In the genomic region with DNA sequence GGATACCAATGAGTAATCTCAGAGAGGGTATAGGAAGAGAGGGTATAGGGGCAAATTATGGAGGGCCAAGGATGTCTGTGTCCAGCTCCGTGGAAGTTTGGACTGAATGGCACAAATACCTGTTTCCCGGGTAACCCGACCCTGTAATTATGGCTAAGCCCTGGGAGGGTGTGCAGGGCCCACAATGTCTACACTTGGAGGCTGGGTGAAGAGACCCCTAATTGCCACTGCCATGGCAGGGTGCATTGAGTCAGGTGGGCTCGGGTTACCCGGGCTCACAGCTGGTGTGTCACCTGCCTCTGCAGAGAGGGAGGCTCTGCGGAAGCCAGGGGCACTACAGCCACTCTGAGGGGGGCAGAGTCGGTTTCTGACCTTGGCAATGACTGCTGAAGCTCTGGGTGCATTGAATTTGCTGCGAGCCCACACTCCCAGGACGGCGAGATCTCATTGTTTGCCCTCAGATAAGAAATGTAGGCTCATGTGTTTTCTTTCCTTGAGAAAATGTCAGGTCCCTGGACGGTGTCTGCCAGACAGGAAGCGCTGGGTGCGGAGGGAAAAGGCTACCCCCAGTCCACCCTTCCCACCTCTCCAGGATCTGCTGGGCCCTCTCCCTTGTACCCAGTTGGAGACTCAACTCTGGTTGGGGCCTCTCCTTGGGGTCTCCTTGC, we compare ENCODE assay signal across 14 mouse cellular contexts.
A peak's percentile ranks its signal among the peaks of the same experiment; 100 is the strongest.
DNase-seq lines count a peak whose midpoint lies in the region; ATAC-seq and TF ChIP-seq lines count a peak whose summit lies in the region.
"Had no signal": no experiment of that assay in that cellular context is flagged by ENCODE, and none has a peak within 500 bp of the region (broad histone marks: within the 10 kb centered on the region; RNA-seq: fewer than 3 reads in every experiment).

No protein-coding gene starts in this region.

- 0 out of 2 replicates have a peak overlapping the region, but pooled peaks have one; percentile 11 for H3K27ac ChIP-seq in heart, embryonic 12.5 days (ENCODE audit: poor library complexity, severe bottlenecking)
- H3K27ac ChIP-seq in heart, embryonic 11.5 days (ENCODE audit: low read depth, low read length) = no peak overlapping the region
- no peak overlapping the region for H3K27ac ChIP-seq in lung, postnatal 0 days (ENCODE audit: low read length)
- peak overlapping the region; percentile 44 for H3K27ac ChIP-seq in intestine, embryonic 16.5 days (ENCODE audit: low read length)
- H3K27ac ChIP-seq in liver, embryonic 12.5 days = no peak overlapping the region
- H3K27ac ChIP-seq: forebrain, embryonic 12.5 days; hindbrain, postnatal 0 days; neural tube, embryonic 13.5 days had no signal

- TF ChIP-seq EP300 in lung, postnatal 0 days (IDR thresholded peaks at IDR 0.05) = no peak

- H3K36me3 ChIP-seq in heart, embryonic 12.5 days = no peaks in the 10 kb centered on the region
- H3K36me3 ChIP-seq in heart, embryonic 11.5 days (ENCODE audit: control insufficient read depth, insufficient read depth, low read length) = no peaks in the 10 kb centered on the region
- H3K36me3 ChIP-seq in lung, postnatal 0 days (ENCODE audit: insufficient read depth, low read length) = no peaks in the 10 kb centered on the region
- H3K36me3 ChIP-seq in intestine, embryonic 16.5 days (ENCODE audit: control insufficient read depth, insufficient read depth, low read length) = no peaks in the 10 kb centered on the region
- no peaks in the 10 kb centered on the region for H3K36me3 ChIP-seq in liver, embryonic 12.5 days
- H3K36me3 ChIP-seq: forebrain, embryonic 12.5 days; neural tube, embryonic 13.5 days had no signal

- H3K27me3 ChIP-seq in heart, embryonic 12.5 days (replicated peaks) = no peaks in the 10 kb centered on the region
- no peaks in the 10 kb centered on the region for H3K27me3 ChIP-seq in heart, embryonic 11.5 days (ENCODE audit: control insufficient read depth, insufficient read depth, low read length)
- no peaks in the 10 kb centered on the region for H3K27me3 ChIP-seq in lung, postnatal 0 days (replicated peaks; ENCODE audit: insufficient read depth, low read length)
- H3K27me3 ChIP-seq in intestine, embryonic 16.5 days (replicated peaks; ENCODE audit: control insufficient read depth, insufficient read depth, low read length) = no peaks in the 10 kb centered on the region
- no peaks in the 10 kb centered on the region for H3K27me3 ChIP-seq in liver, embryonic 12.5 days (replicated peaks)

- H3K4me1 ChIP-seq in heart, embryonic 12.5 days (replicated peaks) = peaks cover 55% of the 10 kb centered on the region
- H3K4me1 ChIP-seq in heart, embryonic 11.5 days (ENCODE audit: control insufficient read depth, insufficient read depth, low read length) = peaks cover 24% of the 10 kb centered on the region
- no peaks in the 10 kb centered on the region for H3K4me1 ChIP-seq in lung, postnatal 0 days (ENCODE audit: insufficient read depth, low read depth, low read length)
- H3K4me1 ChIP-seq in lung, adult 2 months (ENCODE audit: control insufficient read depth, insufficient read depth, low read length) = no peaks in the 10 kb centered on the region; the same call in 1 of the 2 replicates
- peaks cover 7% of the 10 kb centered on the region for H3K4me1 ChIP-seq in intestine, embryonic 16.5 days (ENCODE audit: control insufficient read depth, insufficient read depth, low read length)
- peaks cover 14% of the 10 kb centered on the region; the same call in 1 of the 2 replicates for H3K4me1 ChIP-seq in liver, embryonic 12.5 days

- no peak for TF ChIP-seq POLR2A in lung, adult 2 months (IDR thresholded peaks at IDR 0.05; ENCODE audit: borderline replicate concordance, extremely low read depth, low read depth, low read length)

- 56% methylated on average over 13 of the region's 13 CpGs for WGBS in heart, embryonic 12.5 days
- 51% methylated on average over 13 of the region's 13 CpGs for WGBS in heart, embryonic 11.5 days (ENCODE audit: insufficient replicate concordance)
- WGBS in lung, postnatal 0 days = 41% methylated on average over 12 of the region's 13 CpGs
- 44% methylated on average over 13 of the region's 13 CpGs for WGBS in lung, adult 2 months
- WGBS in intestine, embryonic 16.5 days = 43% methylated on average over 13 of the region's 13 CpGs
- WGBS in liver, embryonic 12.5 days (ENCODE audit: insufficient replicate concordance) = 67% methylated on average over 13 of the region's 13 CpGs

- TF ChIP-seq CTCF in lung, postnatal 0 days (IDR thresholded peaks at IDR 0.05) = no peak
- TF ChIP-seq CTCF in lung, adult 2 months (IDR thresholded peaks at IDR 0.05; ENCODE audit: insufficient read depth, low read length) = no peak

- ATAC-seq in heart, embryonic 12.5 days (ENCODE audit: insufficient number of reproducible peaks, low FRiP score) = peak; percentile 45; the same call in 1 of the 2 replicates
- no peak for ATAC-seq in heart, embryonic 11.5 days (replicated peaks; ENCODE audit: insufficient number of reproducible peaks, low FRiP score, low TSS enrichment)
- peak; percentile 26; the same call in 1 of the 2 replicates for ATAC-seq in lung, postnatal 0 days
- peak; percentile 49 for ATAC-seq in intestine, embryonic 16.5 days
- ATAC-seq in liver, embryonic 12.5 days = no peak
- ATAC-seq: hindbrain, postnatal 0 days had no signal

- no peak overlapping the region for H3K4me3 ChIP-seq in heart, embryonic 12.5 days
- no peak overlapping the region for H3K4me3 ChIP-seq in heart, embryonic 11.5 days (ENCODE audit: low read depth, low read length)
- H3K4me3 ChIP-seq in lung, postnatal 0 days (ENCODE audit: low read depth, low read length) = no peak overlapping the region
- no peak overlapping the region for H3K4me3 ChIP-seq in lung, adult 2 months (replicated peaks; ENCODE audit: extremely low read depth, low read depth, low read length)
- no peak overlapping the region for H3K4me3 ChIP-seq in intestine, embryonic 16.5 days (ENCODE audit: low read length)
- no peak overlapping the region for H3K4me3 ChIP-seq in liver, embryonic 12.5 days
- H3K4me3 ChIP-seq: forebrain, embryonic 12.5 days; neural tube, embryonic 13.5 days had no signal

- H3K9me3 ChIP-seq in heart, embryonic 12.5 days (replicated peaks) = no peaks in the 10 kb centered on the region
- H3K9me3 ChIP-seq in heart, embryonic 11.5 days (replicated peaks; ENCODE audit: control insufficient read depth, low read length) = no peaks in the 10 kb centered on the region
- no peaks in the 10 kb centered on the region for H3K9me3 ChIP-seq in lung, postnatal 0 days (ENCODE audit: low read length)
- no peaks in the 10 kb centered on the region for H3K9me3 ChIP-seq in intestine, embryonic 16.5 days (ENCODE audit: control insufficient read depth, low read length)
- H3K9me3 ChIP-seq in liver, embryonic 12.5 days (replicated peaks) = no peaks in the 10 kb centered on the region
- H3K9me3 ChIP-seq: forebrain, embryonic 12.5 days; neural tube, embryonic 13.5 days had no signal

- H3K9ac ChIP-seq in heart, embryonic 12.5 days = no peak overlapping the region
- no peak overlapping the region for H3K9ac ChIP-seq in heart, embryonic 11.5 days (ENCODE audit: low read depth, low read length)
- H3K9ac ChIP-seq in lung, postnatal 0 days (replicated peaks; ENCODE audit: low read depth) = no peak overlapping the region
- no peak overlapping the region for H3K9ac ChIP-seq in intestine, embryonic 16.5 days (ENCODE audit: low read depth, low read length)
- no peak overlapping the region for H3K9ac ChIP-seq in liver, embryonic 12.5 days
- H3K9ac ChIP-seq: forebrain, embryonic 12.5 days; neural tube, embryonic 13.5 days had no signal

- H3K4me2 ChIP-seq in heart, embryonic 12.5 days = no peak overlapping the region
- H3K4me2 ChIP-seq in heart, embryonic 11.5 days = no peak overlapping the region
- no peak overlapping the region for H3K4me2 ChIP-seq in lung, postnatal 0 days (replicated peaks; ENCODE audit: low read depth, low read length)
- H3K4me2 ChIP-seq in intestine, embryonic 16.5 days (ENCODE audit: low read depth, low read length) = no peak overlapping the region
- H3K4me2 ChIP-seq in liver, embryonic 12.5 days = no peak overlapping the region
- H3K4me2 ChIP-seq: forebrain, embryonic 12.5 days; neural tube, embryonic 13.5 days had no signal

- DNase-seq in lung, postnatal 0 days (ENCODE audit: low spot score) = peak; percentile 17
- no peak for DNase-seq in lung, adult 2 months
- DNase-seq in retina, postnatal 1 day = no peak
- DNase-seq: cerebellum, adult 8-10 months; kidney, adult 9 months; right cerebral cortex, postnatal 25 days; thymus, adult 2 months had no signal

Comparison
In these comparisons a context has a peak if more than half of its experiments do, and no peak if none do; other contexts are left out.
1. ATAC-seq: peak in heart, embryonic 12.5 days (single experiment), lung, postnatal 0 days (single experiment) and intestine, embryonic 16.5 days (single experiment); none in heart, embryonic 11.5 days (single experiment) and liver, embryonic 12.5 days (single experiment).
2. H3K27ac ChIP-seq: peak in heart, embryonic 12.5 days (single experiment) and intestine, embryonic 16.5 days (single experiment); none in heart, embryonic 11.5 days (single experiment), lung, postnatal 0 days (single experiment) and liver, embryonic 12.5 days (single experiment).